Mouse (Mus musculus): ENCODE results near the gene Ccdc169. TPM values are rescaled to one million over a fixed set of nuclear protein-coding genes. Genes with fewer than 3 reads are reported as not detected.
A peak's percentile ranks its signal among the peaks of the same experiment; 100 is the strongest.

The Ccdc169 gene
- polyA plus RNA-seq, 1 experiment = 137 TPM

DNA sequence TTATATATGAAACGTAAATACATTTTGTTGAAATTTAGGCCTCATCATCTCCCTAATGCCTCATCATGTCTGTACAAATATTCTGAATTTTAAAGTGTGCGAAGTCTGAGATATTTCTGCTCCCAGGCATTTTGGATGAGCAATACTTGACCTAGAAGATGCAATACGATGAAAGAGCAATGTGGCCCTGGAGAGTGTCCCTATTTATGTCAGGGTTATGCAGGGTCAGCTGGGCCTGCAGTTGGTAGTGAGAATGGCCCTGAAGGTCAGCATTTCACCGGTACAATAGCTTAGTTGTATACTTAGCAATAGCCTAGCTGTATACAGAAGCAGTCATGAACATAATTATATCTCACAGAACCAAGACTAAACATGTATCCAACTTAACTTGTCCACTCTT is 28.0 kb upstream of the Ccdc169 start:
- Histone ChIP-seq H3K36me3 (ENCODE audit: control insufficient read depth, insufficient read depth, low read length) (no peaks in the 10 kb centered on the region), H3K4me1 (ENCODE audit: control insufficient read depth, insufficient read depth, low read length) (peaks cover 5% of the 10 kb centered on the region), H3K4me3 (ENCODE audit: control insufficient read depth, low read depth, low read length) (no peak overlapping the region), H3K27me3 (ENCODE audit: control insufficient read depth, insufficient read depth, low read length) (no peaks in the 10 kb centered on the region), H3K27ac (ENCODE audit: control insufficient read depth, insufficient read depth, low read depth, low read length) (no peak overlapping the region)
- TF ChIP-seq CTCF (IDR thresholded peaks at IDR 0.05; ENCODE audit: control insufficient read depth, insufficient read depth, insufficient replicate concordance, low read depth, low read length) (no peak), POLR2A (IDR thresholded peaks at IDR 0.05; ENCODE audit: control insufficient read depth, low read depth, low read length) (no peak)

DNA sequence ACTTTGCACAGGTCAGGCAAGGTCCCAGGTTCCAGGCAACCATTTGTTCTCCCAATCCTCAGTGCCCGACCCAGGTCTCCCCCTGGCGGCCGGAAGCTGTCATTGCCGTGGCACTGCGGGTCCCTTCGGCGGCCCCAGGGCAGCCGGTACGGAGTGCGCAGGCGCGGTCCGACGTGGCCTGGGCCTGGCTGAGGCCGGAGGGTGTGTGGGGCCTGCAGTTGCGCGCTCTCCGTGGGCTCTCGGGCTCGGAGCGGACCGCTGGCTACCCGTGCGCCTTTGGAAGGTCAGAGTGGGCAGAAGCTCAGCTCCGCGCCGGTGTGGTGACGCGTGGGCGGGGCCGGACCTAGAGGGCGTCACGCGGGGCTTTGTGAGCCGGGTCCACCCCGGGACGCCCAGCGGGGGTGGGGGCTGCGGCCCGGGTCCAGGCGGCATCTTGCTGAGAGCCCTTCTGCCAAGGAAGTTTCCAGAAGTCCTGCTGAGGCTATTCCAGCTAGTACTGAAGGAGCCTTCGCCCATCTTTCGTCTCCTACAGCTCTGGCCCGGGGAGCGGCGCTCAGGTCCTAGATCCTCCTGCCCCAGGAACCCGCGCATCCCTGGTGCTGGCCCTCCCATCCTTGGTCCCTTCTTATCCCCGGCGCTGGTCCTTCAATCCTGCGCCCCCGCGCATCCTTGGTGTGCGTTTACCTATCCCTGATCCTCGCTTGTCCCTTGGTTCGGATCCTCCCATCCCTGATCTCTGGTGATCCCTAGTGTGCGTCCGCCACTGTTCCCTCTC is 25.0 kb upstream of the Ccdc169 start, which contains the start of gene Spg20:
TSS of gene Spg20 (plus strand) at position 174 of the 775 bp plus-strand sequence.
- Histone ChIP-seq H3K4me3 (ENCODE audit: control insufficient read depth, low read depth, low read length) (peak within 1 kb of the TSS; percentile 92), H3K27ac (ENCODE audit: control insufficient read depth, insufficient read depth, low read depth, low read length) (peak within 1 kb of the TSS; percentile 91), H3K27me3 (ENCODE audit: control insufficient read depth, insufficient read depth, low read length) (no peaks in the 10 kb centered on the region), H3K4me1 (ENCODE audit: control insufficient read depth, insufficient read depth, low read length) (peaks cover 4% of the 10 kb centered on the region), H3K36me3 (ENCODE audit: control insufficient read depth, insufficient read depth, low read length) (no peaks in the 10 kb centered on the region)
- TF ChIP-seq POLR2A (IDR thresholded peaks at IDR 0.05; ENCODE audit: control insufficient read depth, low read depth, low read length) = peak; percentile 79
- peak; percentile 94 for TF ChIP-seq CTCF (IDR thresholded peaks at IDR 0.05; ENCODE audit: control insufficient read depth, insufficient read depth, insufficient replicate concordance, low read depth, low read length)

DNA sequence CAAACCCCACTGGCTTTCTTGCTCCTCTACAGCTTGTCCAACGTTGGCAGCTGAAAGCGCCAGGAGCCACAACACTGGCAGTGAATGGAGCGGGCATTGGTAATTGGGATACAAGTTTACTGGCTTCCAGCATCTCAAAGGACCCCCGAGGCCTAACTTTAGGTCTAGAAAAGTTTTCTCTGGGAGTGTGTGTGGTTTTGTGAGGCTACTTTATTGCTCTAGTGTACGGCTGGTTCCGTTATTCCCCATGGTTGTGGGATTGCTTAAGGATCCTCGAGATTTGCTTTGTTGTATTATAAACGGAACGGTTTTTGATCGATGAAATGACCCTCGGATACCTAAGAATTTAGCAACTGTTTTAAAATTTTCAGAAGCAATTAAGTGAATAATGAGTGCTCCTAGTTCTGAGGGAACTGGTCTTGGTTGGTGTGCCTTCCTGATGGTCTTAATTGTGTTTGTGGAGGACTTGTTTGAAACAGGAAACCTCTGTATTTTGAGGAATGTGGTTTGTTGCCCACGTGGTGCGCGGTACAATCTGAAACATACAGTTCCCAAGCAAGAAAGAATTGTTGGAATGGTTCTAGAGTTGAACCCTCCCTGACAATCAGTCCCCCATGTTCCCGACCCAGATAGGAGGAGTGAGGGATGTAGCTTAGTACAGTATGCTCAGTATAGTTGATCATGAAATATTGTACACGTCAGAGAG is 24.3 kb upstream of the Ccdc169 start:
- H3K4me3 ChIP-seq (ENCODE audit: control insufficient read depth, low read depth, low read length) = peak overlapping the region; percentile 92
- TF ChIP-seq CTCF (IDR thresholded peaks at IDR 0.05; ENCODE audit: control insufficient read depth, insufficient read depth, insufficient replicate concordance, low read depth, low read length) (no peak), POLR2A (IDR thresholded peaks at IDR 0.05; ENCODE audit: control insufficient read depth, low read depth, low read length) (no peak)
- peaks cover 8% of the 10 kb centered on the region for H3K4me1 ChIP-seq (ENCODE audit: control insufficient read depth, insufficient read depth, low read length)
- no peaks in the 10 kb centered on the region for H3K27me3 ChIP-seq (ENCODE audit: control insufficient read depth, insufficient read depth, low read length)
- peak overlapping the region; percentile 91 for H3K27ac ChIP-seq (ENCODE audit: control insufficient read depth, insufficient read depth, low read depth, low read length)
- H3K36me3 ChIP-seq (ENCODE audit: control insufficient read depth, insufficient read depth, low read length) = no peaks in the 10 kb centered on the region; the same call in 1 of the 2 replicates

DNA sequence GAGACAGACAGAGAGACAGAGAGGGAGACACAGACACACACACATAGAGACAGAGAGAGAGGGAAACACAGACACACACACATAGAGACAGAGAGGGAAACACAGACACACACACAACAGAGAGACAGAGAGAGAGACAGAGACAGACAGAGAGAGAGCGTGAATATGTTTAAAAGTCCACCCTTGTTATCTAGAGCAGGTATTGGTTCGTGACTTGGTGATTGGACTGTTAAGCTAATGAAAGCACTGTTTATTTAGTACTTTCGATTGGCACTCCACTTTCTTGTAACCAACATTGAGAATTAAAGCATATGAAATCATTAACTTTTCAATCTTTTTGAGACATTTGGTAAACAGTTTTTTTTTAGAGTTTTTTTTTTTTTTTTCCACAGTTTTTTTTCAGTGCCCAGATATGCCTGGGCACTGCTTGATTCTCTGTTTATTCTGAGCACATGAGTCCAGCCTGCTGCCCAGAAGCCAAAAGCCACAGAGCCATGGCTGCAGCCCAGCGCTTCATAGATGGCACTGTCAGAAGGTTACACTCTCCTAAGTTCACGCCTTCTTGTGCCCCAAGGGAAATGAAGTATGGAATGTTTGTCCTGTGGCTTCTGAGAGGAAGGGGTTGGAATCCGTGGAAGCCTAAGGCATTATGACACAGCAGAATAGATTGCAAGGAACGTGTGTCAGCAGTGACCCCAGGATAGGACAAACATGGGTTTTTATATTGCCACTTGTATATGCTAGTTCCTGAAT is 22.6 kb upstream of the Ccdc169 start:
- Histone ChIP-seq H3K27me3 (ENCODE audit: control insufficient read depth, insufficient read depth, low read length) (no peaks in the 10 kb centered on the region), H3K4me3 (ENCODE audit: control insufficient read depth, low read depth, low read length) (peak overlapping the region; percentile 67), H3K27ac (ENCODE audit: control insufficient read depth, insufficient read depth, low read depth, low read length) (peak overlapping the region; percentile 62), H3K36me3 (ENCODE audit: control insufficient read depth, insufficient read depth, low read length) (no peaks in the 10 kb centered on the region; the same call in 1 of the 2 replicates), H3K4me1 (ENCODE audit: control insufficient read depth, insufficient read depth, low read length) (peaks cover 8% of the 10 kb centered on the region)
- TF ChIP-seq POLR2A (IDR thresholded peaks at IDR 0.05; ENCODE audit: control insufficient read depth, low read depth, low read length) = peak; percentile 31; the same call in 1 of the 2 replicates
- no peak for TF ChIP-seq CTCF (IDR thresholded peaks at IDR 0.05; ENCODE audit: control insufficient read depth, insufficient read depth, insufficient replicate concordance, low read depth, low read length)

DNA sequence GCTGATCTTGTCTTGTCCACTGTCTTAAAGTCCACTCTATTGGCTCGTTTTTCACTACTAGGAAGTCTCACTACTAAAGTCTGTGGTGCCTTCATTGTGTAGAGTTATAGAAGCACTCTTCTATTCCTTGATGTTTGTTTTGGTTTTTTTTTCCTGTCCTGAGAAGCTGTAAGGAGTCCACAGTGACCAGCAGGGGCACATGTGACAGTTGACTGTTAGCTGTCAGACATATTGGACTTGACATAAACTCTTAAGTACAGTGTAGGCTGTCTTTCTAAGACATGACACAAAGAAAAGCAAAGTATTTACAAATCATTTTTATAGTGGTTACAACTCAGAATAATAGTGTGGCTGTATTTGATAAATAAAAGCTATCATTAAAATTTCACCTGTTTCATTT is 22.1 kb upstream of the Ccdc169 start:
- Histone ChIP-seq H3K4me1 (ENCODE audit: control insufficient read depth, insufficient read depth, low read length) (peaks cover 8% of the 10 kb centered on the region), H3K4me3 (ENCODE audit: control insufficient read depth, low read depth, low read length) (no peak overlapping the region), H3K27ac (ENCODE audit: control insufficient read depth, insufficient read depth, low read depth, low read length) (peak overlapping the region; percentile 62; the same call in 1 of the 2 replicates), H3K27me3 (ENCODE audit: control insufficient read depth, insufficient read depth, low read length) (no peaks in the 10 kb centered on the region), H3K36me3 (ENCODE audit: control insufficient read depth, insufficient read depth, low read length) (no peaks in the 10 kb centered on the region; the same call in 1 of the 2 replicates)
- no peak for TF ChIP-seq POLR2A (IDR thresholded peaks at IDR 0.05; ENCODE audit: control insufficient read depth, low read depth, low read length)
- no peak for TF ChIP-seq CTCF (IDR thresholded peaks at IDR 0.05; ENCODE audit: control insufficient read depth, insufficient read depth, insufficient replicate concordance, low read depth, low read length)

DNA sequence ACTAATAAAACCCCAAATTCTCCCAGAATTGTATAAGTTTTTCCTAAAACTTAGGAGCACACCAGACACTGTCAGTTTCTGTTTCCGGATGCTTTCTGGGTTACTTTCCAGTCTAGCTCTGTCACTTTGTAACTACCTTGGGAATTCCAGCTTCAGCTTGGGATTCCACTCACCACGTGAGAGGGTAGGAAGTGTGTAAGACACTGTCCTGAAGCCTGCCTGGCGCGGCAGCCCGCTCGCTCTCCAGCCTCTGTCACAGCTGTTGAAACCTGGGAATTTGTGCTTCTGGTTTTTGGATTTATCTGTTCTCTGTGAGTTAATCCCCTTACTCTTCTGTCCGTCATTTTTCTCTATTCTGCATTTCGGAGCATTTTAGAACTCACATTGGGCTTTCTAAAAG is 21.1 kb upstream of the Ccdc169 start:
- Histone ChIP-seq H3K27me3 (ENCODE audit: control insufficient read depth, insufficient read depth, low read length) (no peaks in the 10 kb centered on the region), H3K36me3 (ENCODE audit: control insufficient read depth, insufficient read depth, low read length) (no peaks in the 10 kb centered on the region; the same call in 1 of the 2 replicates), H3K4me1 (ENCODE audit: control insufficient read depth, insufficient read depth, low read length) (peaks cover 8% of the 10 kb centered on the region), H3K27ac (ENCODE audit: control insufficient read depth, insufficient read depth, low read depth, low read length) (no peak overlapping the region), H3K4me3 (ENCODE audit: control insufficient read depth, low read depth, low read length) (no peak overlapping the region)
- TF ChIP-seq CTCF (IDR thresholded peaks at IDR 0.05; ENCODE audit: control insufficient read depth, insufficient read depth, insufficient replicate concordance, low read depth, low read length) = no peak
- no peak for TF ChIP-seq POLR2A (IDR thresholded peaks at IDR 0.05; ENCODE audit: control insufficient read depth, low read depth, low read length)

All from testis, adult 2 months (tissue).